Mouse (Mus musculus): Measurements from ENCODE around the gene Erich4. TPM values are rescaled to one million over a fixed set of nuclear protein-coding genes. Genes with fewer than 3 reads are reported as not detected.

Erich4 gene
- total RNA-seq, 2 experiments from 2014 or later = 0.57 TPM; not detected in 1

DNA sequence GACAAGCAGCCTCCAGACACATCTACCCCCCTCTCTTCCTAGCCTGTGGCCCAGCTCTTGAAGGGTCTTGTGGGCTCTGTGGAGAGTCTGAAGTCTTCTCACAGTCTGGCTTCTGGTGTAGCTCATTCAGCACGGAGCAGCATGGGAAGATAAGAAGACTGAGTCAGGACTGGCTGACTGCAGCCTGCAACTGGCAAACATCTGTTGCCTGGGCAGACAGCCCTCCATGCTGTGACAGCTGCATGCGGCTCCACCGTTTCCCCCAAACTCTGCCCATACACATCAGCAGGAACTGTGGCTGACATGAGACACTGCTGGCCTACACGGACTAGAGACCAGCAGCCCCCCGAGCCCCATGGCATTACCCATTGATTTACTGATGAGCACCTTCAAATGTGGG lies 9.2 kb upstream of the Erich4 start:
- no peak for DNase-seq (ENCODE audit: low spot score in 2 of 2)

DNA sequence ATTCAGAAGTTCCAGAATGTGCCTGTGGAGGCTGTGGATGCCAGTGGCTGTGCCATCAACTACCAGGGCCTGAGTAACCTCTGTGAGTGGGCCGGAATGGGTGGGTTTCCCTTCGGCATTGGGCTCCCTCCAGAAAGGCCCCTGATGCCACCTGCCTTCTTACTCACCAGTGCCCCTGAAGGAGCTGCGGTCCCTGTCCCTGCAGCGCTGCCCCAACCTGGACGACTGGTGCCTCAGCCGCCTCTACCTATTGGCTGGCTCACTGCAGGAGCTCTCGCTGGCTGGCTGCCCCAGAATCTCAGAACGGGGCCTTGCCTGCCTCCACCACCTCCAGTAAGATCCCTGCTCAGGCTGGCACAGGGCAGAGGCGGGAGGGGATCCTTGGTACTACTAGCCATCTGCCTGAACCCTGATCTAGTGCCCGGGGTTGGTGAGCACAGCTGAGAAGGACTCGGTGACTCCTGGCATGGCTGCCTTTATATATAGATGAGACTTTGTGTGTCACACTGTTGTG lies 8.2 kb upstream of the Erich4 start:
- no peak for DNase-seq (ENCODE audit: low spot score in 2 of 2)

DNA sequence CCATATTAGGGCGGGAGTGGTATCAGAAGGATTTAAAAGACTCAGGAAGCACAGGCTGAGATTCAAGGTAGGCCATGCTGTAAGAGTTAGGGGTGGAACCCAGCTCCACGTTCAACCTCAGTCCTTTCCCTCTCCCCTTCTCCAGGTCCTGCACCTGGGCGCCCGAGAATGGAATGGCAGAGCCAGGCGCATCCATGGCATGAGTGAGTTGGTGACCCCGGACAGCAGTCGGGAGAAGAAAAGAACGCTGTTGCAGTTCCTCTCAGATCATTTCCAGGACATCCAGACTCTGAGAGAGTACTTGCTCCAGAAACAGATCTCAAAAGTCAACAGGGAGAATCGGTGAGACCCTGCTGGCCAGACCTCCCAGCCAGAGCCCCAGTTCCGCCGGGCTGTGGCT lies 5.1 kb upstream of the Erich4 start:
- DNase-seq (ENCODE audit: low spot score in 2 of 2) = no peak

DNA sequence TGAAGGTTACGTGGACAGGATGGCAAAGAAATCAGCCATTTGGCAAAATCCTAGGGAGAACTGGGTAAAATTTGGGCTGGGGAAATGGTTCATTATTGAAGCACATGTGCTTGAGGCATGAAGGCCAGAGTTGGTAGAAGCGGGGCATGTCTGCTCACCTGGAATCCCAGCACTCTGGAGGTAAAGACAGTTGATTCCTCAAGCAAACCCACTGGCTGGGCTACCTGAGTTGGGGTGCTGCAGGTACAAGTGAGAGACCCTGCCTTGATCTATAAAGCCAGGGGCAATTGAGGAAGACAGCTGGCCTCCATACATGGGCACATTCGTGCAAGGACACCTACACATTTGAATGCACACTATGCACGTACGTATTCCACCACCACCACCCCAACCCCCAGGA lies 4.4 kb upstream of the Erich4 start:
- no peak for DNase-seq (ENCODE audit: low spot score in 2 of 2)

DNA sequence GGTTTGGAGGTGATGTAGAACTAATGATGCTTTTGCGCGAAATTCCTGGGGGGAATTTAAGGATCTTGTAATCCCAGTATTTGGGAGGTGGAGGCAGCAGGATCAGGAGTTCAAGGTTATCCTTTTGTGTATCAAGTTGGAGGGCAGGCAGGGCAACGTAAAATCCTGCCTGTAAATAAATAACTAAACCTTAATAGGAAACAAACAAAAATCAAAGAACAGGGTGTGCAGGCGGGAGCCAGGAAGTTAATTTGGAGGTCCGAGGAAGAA lies 4.0 kb upstream of the Erich4 start:
- DNase-seq (ENCODE audit: low spot score in 2 of 2) = no peak

DNA sequence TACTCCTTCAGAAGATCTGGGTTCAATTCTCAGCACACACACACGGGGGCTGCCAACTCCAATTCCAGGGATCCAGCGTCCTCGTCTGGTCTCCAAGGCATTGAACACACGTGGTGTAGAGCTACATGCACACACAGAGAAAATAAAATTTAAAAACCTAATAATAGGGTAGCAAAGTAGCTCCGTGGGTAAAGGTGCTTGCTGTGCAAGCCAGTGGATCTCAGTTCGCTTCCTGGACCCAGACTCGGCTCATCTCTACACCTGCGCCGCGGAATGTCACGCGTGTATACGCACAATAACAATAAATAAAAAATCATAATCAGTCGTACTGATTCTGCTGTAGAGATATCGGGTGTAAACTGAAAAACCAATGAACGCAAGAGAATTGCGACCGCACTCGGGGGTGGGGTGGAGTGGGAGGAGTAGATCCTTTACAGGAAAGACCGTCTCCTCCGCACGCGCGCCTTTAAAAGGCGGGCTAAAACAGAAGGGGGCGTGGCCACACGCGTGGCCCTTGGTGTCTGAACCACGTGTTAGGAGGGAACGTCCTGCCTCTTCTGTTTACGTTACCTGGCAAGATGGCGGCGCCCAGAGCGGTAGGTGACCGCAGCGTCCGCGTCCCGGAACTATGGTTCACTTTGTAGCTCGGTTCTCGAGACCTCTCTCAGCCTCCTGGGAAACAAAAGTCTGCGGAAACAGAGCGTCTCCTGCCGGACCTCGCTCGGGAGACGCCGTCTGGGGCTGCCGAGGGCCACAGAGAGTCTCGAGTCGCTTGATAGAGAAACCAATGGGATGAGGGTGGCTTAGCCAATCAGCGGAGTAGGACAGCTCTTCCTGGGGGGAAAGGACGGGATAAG lies 3.4 kb upstream of the Erich4 start, which contains the start of gene Dmac2:
Dmac2 (plus strand) TSS at position 550 of the 857 bp plus-strand sequence.
- peak; percentile 91 to 94 for DNase-seq (ENCODE audit: low spot score in 2 of 2)

DNA sequence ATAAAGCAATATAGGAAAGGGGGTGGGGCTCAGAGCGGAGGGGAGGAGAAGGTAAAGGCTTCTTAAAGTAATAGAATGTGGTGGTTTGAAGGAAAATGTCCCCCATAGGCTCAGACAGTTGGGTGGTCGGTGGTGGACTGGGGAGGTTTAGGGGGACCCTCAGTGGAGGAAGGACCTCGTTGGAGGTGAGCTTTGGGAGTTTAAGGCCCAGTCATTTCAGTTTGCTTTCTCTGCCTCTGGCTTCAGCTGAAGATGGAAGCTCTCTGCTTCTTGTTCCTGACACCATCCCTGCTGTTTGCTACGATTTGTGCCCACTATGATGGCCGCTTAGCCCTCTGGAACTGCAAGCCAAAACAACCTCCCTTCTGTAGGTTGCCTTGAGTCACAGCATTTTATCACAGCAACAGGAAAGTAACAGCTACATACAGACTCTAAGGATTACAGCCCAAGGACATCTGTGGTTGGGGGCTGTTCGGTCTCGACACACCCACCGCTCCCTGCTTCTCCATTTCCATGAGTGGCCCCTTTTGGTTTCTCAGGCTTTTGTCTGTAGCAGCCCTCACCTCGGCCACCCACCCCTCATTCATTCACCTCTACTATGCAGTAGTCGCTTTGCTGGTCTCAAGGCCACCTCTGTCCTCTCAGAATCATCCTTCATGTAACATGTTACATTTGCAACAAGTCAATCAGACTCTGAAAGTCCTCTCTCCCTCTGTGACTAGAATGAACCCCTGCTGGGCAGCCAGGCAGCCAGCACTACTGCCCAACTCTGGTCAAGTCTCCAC lies 1.9 kb upstream of the Erich4 start:
- DNase-seq (ENCODE audit: low spot score in 2 of 2) = no peak

DNA sequence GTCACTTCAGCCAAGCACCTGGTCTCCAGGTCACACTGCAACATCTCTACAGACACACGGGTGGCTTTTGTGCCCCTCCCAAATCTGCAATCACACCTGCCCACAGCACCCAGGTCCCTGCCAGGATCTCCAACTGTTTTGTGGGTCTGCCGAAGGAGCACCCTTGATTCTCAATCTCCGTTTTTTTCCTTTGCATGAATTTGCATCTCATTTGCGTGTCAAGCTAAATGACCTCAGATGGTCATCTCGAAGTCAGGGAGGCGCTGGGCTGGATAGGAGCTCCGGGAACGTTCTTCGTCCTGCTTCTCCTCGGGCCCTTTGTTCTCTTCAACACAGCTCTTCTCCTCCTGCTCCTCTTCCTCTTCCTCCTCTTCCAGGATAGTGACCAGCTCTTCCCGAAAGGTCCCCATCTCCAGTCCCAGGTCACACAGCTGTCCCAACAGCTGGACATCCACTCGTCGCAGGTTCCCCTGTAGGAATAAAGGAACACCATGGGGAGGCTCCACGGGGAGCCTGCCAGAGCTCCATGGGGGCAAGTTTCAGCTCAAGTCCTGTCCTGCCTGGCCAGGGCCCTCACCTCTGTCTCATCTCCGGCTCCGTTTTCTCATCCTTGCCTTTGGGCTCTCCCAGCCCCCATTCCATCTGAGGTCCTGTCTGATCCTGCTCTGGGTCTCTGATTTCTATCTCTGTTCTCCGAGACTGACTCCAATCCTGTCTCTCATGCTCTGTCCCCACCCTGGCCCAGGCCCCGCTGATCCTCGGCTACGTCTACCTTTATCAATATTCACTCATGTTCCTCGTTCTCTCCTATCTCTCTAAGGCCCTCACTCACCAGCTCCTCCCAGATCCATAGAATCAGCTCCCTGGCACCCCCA lies 624 bp downstream of the Erich4 start:
- no peak for DNase-seq (ENCODE audit: low spot score in 2 of 2)

DNA sequence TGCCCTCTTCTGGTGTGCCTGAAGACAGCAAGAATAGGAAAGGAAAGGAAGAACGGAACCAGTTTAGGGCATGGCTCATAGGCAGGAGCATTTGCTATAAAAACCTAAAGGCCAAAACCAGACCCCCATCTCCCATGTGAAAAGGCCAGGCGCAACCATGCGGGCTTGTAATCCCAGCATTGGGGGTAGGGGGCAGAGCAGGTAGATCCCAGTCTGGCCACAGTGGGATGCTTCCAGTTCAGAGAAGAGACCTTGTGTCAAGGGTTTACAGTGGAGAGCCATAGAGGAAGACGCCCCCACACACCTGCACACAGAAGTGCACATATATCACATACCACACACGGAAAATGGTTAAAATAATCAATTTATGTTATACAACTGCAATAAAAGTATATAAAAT lies 1.6 kb downstream of the Erich4 start:
- no peak for DNase-seq (ENCODE audit: low spot score in 2 of 2)

DNA sequence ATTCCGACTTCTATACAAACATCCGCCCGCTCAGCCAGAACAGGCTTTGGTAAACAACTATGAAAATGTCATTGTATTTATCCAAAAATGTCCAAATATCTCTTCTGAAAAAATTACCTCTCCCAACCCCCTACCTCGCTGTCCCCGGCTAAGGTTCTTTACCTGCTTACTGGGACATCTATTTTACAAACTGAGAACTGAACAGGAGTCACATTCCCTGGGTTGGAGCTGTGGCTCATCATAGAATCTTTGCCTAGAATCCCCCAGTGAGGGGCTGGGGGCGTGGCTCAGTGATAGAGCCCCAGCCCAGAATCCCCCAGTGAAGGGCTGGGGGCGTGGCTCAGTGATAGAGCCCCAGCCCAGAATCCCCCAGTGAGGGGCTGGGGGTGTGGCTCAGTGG lies 4.2 kb downstream of the Erich4 start:
- no peak for DNase-seq (ENCODE audit: low spot score in 2 of 2)

DNA sequence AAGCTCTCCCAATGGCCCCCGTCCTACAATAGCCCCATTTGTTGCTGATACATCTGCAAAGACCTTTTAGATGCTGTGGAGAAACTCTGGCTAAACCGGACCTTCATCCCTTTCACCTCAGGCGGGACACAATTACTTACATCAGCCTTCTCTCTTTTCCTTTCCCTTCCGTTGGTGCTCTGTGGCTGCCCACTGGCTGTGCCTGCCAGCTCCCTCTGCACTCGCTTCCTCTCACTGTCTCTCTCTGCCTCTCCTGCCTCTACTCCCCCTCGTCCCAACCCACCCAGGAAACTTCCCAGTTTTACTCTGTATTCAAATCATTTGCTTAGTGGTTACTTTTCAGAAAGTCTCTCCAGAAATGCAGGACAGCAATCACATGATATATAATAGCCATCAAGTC lies 5.6 kb downstream of the Erich4 start:
- no peak for DNase-seq (ENCODE audit: low spot score in 2 of 2)

DNA sequence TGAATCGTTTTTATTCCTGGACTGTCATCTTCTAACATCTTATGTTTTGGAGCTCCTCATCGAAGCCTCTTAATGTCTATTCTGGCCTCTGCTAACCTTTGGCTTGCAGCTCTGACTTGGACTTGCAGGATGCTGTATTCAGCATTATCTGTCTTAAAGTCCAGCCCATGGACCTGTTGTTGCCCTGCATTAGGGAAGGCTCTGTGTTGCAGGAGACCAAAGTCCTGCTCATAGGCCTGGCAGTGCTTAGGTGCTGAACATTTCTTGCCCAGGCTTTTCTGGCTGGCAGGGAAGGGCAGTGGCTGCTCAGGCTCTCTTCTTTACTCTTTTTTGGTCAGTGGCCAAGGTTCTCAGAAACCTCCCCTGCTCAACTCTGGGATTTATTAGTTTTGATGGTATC lies 8.5 kb downstream of the Erich4 start:
- DNase-seq (ENCODE audit: low spot score in 2 of 2) = no peak

DNA sequence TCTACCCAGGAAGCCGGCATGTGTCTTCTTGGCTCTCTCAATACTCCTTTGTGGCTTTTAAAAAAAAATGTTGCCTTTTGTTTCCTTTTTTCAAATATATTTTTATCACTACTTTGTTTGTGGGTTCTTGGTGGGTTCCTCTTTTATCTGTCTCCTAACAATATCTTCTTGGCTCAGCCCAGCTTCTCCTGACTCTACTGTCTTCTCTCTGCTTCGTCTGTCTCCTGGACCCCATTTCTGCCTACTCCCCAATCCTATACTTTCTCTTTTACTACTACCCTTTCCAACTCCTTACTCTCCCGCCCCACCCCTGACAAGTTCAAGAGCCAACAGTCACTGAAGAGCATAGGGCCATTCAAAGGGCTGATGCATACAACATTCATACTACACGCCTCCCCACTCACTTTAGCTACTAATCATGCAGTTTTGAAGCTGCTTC lies 9.0 kb downstream of the Erich4 start:
- no peak for DNase-seq (ENCODE audit: low spot score in 2 of 2)

DNA sequence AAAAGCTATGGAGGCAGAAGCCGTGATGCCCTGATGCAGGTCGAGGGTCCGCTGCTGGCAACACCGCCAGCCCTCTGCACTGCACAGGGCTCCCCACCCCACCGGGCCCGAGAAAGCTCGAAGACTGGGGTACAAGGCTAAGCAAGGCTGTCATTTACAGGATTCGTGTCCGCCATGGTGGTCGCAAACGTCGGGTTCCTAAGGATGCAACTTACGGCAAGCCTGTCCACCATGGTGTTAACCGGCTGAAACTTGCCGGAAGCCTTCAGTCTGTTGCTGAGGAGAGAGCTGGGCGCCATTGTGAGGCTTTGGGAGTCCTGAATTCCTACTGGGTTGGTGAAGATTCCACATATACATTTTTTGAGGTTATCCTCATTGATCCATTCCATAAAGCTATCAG lies 14.3 kb downstream of the Erich4 start:
- DNase-seq (ENCODE audit: low spot score in 2 of 2) = no peak

DNA sequence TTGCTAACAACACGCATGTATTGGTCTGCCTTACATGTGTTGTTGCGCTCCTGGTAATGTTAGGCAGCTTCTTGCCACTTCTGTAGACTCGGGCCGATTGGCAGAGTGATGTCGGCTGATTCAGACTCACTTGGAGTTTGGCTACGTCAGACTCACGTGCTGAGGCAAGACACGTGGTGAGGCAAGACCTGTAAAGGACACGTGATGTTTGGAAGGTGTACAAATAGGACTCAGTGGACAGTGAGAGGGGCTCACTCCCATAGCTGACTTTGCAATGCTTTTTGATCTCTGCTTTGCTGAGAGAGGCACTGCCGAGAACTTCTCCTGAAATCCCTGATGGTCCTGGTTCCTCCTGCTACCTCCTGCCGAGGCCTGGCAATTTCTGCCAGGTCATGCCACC lies 15.0 kb downstream of the Erich4 start:
- DNase-seq (ENCODE audit: low spot score in 2 of 2) = no peak

DNA sequence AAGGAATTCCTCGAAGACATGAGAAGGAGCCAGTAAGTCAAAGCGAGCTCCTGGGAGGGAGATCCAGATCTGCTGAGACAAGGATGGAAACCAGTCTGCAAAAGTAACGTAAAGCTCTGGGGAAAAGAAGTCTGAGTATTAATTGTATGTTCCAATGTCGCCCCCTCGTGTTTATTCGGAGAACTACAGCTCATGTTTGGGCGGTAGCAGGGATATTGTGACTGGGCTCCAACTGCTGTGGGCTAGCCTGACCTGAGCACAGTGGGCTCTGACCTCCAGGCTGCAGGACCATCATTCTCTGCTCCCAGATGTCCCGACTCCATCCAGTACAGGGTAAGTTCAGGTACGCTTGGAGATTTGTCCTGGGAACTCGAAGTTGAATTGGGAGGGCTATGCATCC lies 16.0 kb downstream of the Erich4 start:
- DNase-seq (ENCODE audit: low spot score in 2 of 2) = peak; percentile 79 to 82

DNA sequence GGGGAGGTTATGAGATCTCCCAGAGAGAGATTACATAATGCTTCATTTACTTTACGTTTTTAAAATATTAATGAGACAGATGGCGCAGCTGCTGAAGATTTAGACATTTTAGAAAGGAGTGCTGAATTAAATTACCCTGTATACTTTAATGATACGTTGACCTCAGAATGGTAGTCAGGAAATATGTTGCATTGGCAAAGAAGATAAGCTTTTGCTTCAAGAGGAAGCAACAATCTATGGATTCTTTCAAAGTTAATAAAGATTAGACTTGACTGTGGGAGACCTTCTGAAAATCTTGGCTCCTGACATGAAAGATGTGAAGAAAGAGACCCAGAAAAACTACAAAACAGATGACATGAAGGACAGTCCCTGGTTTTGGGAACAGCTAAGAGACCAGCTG lies 21.8 kb downstream of the Erich4 start:
- no peak for DNase-seq (ENCODE audit: low spot score in 2 of 2)

DNA sequence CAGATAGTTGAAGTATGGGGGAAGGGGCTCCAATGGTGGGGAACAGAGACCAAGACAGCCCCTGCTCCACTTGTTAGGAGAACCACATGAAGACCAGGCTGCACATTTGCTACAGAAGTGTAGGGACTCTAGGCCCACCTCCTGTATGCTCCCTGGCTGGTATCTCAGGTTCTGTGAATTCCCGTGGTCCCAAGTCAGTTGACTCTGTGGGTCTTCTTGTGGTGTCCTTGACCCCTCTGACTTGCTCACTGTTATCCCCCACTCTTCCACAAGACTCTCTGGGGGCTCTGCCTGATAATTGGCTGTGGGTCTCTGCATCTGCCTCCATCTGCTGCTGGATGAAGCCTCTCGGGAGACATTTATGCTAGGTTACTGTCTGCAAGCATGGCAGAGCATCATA lies 24.5 kb downstream of the Erich4 start:
- DNase-seq (ENCODE audit: low spot score in 2 of 2) = no peak

DNA sequence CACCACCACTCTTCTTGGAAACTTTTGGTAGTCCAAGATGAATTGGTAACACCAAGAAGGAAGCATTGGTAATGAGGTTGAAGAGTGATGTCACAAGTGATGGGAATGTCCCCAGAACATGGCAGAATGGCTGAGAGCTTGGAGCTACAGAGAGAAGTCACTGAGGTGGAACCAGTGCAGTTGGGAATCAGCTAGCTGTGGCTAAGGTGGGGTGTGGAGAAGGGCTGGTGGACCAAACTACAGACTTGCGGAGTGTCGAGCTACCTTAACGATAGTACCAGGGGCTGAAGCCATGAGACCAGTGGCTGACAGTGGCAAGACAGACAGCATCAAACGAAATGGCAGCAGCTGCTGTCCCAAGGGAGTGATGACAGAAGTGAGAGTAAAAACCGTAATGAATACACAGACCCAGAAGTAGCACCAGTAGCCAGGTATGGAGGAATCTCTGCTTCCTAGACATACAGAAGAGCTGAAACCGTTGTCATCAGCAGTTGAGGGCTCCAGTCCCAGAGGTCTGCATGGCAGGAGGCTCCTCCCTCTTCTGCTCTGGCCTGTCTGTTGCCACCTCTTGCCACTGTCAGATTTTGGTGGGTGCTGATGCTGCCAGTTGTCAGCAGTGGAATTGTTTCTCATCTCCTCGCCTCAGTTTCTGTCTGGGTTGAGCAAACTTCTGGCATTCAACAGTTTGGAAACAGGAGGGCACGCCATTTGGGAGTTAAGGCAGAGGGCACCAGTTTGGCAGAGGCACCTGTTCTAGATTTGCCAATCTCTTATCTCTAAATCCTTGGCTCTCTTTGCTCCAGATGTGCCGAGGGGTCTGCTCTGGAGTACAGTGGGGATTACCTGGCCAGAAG lies 30.1 kb downstream of the Erich4 start:
- DNase-seq (ENCODE audit: low spot score in 2 of 2) = no peak

DNA sequence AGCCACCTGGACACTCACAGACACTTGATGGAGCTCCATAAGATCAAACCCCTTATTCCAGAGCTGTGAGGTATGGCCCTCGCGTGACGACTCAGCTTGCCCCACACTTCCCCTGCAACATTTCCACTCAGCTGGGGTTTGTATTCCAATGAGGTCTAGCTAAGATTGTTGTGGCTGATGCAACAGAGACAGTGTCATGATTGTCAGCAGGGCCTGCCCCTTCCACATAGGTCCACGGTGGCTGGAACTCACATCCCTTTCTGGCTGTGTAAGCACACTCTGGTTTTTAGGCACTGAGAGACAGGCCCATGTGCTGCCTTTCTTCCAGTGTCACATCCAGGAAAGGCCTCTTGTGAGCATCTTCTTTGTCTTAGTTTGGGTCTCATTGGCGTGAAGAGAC lies 31.0 kb downstream of the Erich4 start:
- no peak for DNase-seq (ENCODE audit: low spot score in 2 of 2)

Data from layer of hippocampus, postnatal 14 days (tissue).